30 mouse cellular contexts compared by ENCODE assay signal in the genomic region with DNA sequence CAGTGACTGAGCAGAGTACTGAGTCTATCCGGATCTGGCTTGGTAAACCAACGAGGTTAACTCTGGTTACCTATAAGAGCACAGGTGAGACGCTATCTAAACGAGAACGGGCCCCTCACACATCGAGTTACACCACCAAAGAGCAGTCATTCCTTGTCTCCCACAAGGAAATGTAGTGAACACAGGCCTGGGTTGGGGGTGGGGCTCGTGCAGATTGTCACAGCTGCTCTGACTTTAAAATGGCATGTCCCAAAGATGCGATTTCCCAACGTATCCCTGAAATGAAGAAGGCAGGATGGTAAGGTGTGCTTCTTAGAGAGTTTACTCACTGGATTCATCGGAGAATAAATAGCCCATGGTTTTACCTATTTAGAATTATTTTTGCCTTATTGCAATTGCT.
"Had no signal": no experiment of that assay in that cellular context is flagged by ENCODE, and none has a peak within 500 bp of the region (broad histone marks: within the 10 kb centered on the region; RNA-seq: fewer than 3 reads in every experiment).

No protein-coding gene starts in this region.

- H3K27me3 ChIP-seq: limb, embryonic 12.5 days; limb, embryonic 13.5 days; limb, embryonic 15.5 days; liver, embryonic 12.5 days; liver, embryonic 13.5 days; liver, embryonic 15.5 days; lung, embryonic 15.5 days; megakaryocyte, embryonic 14.5 days; midbrain, embryonic 12.5 days; midbrain, embryonic 13.5 days; midbrain, embryonic 15.5 days; neural tube, embryonic 12.5 days had no signal

- H3K9me3 ChIP-seq: limb, embryonic 10.5 days; limb, embryonic 12.5 days; limb, embryonic 13.5 days; limb, embryonic 15.5 days; liver, embryonic 12.5 days; liver, embryonic 13.5 days; liver, embryonic 15.5 days; lung, embryonic 15.5 days; midbrain, embryonic 10.5 days; midbrain, embryonic 12.5 days; midbrain, embryonic 13.5 days; midbrain, embryonic 15.5 days; neural tube, embryonic 12.5 days had no signal

- H3K36me3 ChIP-seq: limb, embryonic 10.5 days; limb, embryonic 12.5 days; limb, embryonic 13.5 days; limb, embryonic 15.5 days; liver, embryonic 12.5 days; liver, embryonic 13.5 days; liver, embryonic 15.5 days; lung, embryonic 15.5 days; midbrain, embryonic 10.5 days; midbrain, embryonic 12.5 days; midbrain, embryonic 13.5 days; midbrain, embryonic 15.5 days; neural tube, embryonic 12.5 days had no signal

- H3K4me2 ChIP-seq: limb, embryonic 12.5 days; limb, embryonic 13.5 days; limb, embryonic 15.5 days; liver, embryonic 11.5 days; liver, embryonic 12.5 days; liver, embryonic 13.5 days; liver, embryonic 15.5 days; lung, embryonic 14.5 days; lung, embryonic 15.5 days; midbrain, embryonic 12.5 days; midbrain, embryonic 13.5 days; midbrain, embryonic 15.5 days; neural tube, embryonic 12.5 days had no signal

- H3K9ac ChIP-seq: limb, embryonic 12.5 days; limb, embryonic 13.5 days; limb, embryonic 15.5 days; liver, embryonic 12.5 days; liver, embryonic 13.5 days; liver, embryonic 14.5 days; liver, embryonic 15.5 days; liver, postnatal 0 days; lung, embryonic 14.5 days; lung, embryonic 15.5 days; midbrain, embryonic 12.5 days; midbrain, embryonic 13.5 days; midbrain, embryonic 15.5 days; neural tube, embryonic 12.5 days had no signal

- ATAC-seq: liver, embryonic 12.5 days; liver, postnatal 0 days; lung, postnatal 0 days; midbrain, embryonic 13.5 days; midbrain, embryonic 15.5 days had no signal

- DNase-seq: left cerebral cortex, postnatal 4 days; liver; liver, embryonic 13.5 days; liver, postnatal 0 days; lung, adult 18-20 months; lung, adult 2 months; lung, embryonic 14.5 days; lung, postnatal 10 days; lung, postnatal 14 days; lung, postnatal 36 days; lung, postnatal 4 days; midbrain, embryonic 14.5 days had no signal

- H3K4me3 ChIP-seq: limb, embryonic 10.5 days; limb, embryonic 12.5 days; limb, embryonic 13.5 days; limb, embryonic 15.5 days; liver, embryonic 12.5 days; liver, embryonic 13.5 days; liver, embryonic 15.5 days; lung, embryonic 15.5 days; megakaryocyte, embryonic 14.5 days; midbrain, embryonic 10.5 days; midbrain, embryonic 12.5 days; midbrain, embryonic 13.5 days; midbrain, embryonic 15.5 days; myocyte; neural tube, embryonic 12.5 days had no signal

- H3K27ac ChIP-seq: limb, embryonic 10.5 days; limb, embryonic 12.5 days; limb, embryonic 13.5 days; limb, embryonic 15.5 days; liver, embryonic 12.5 days; liver, embryonic 13.5 days; liver, embryonic 14.5 days; liver, embryonic 15.5 days; lung, embryonic 15.5 days; macrophage; midbrain, embryonic 10.5 days; midbrain, embryonic 12.5 days; midbrain, embryonic 13.5 days; midbrain, embryonic 15.5 days; neural tube, embryonic 12.5 days had no signal

- H3K4me1 ChIP-seq: limb, embryonic 10.5 days; limb, embryonic 12.5 days; limb, embryonic 13.5 days; limb, embryonic 15.5 days; liver, embryonic 12.5 days; liver, embryonic 13.5 days; liver, embryonic 15.5 days; lung, embryonic 15.5 days; megakaryocyte, embryonic 14.5 days; midbrain, embryonic 15.5 days; neural tube, embryonic 12.5 days had no signal
